ENCODE assay signal across 14 mouse cellular contexts in the genomic region with DNA sequence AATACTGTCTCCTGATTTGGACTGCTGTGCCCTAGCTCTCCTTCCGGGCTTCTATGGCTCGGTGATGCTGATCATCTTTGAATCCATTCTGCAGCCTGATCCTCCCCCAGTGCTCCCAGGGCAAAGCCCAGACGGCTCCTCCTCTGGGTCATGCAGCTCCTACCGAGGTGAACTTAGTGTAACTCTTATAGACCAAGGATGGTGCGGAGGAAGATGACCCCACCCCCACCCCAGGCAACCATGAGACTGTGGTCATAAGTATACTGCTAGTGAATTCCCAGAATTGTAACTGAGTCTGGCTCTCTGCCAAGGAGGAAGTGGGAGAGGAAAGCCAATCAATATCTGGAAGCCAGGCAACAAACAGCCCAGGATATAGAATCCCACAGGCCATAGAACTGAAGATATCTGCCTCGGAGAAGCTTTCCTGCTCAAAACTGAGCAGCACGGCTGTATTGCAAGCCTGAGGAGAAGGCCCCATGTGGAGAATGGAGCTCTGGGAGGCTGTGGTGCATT.
A peak's percentile ranks its signal among the peaks of the same experiment; 100 is the strongest.
DNase-seq lines count a peak whose midpoint lies in the region; ATAC-seq and TF ChIP-seq lines count a peak whose summit lies in the region.
"Had no signal": no experiment of that assay in that cellular context is flagged by ENCODE, and none has a peak within 500 bp of the region (broad histone marks: within the 10 kb centered on the region; RNA-seq: fewer than 3 reads in every experiment).

No protein-coding gene starts in this region.

- peak; percentile 58; the same call in 1 of the 2 replicates for ATAC-seq in heart, embryonic 16.5 days (replicated peaks; ENCODE audit: extremely low read depth, insufficient read depth, low FRiP score)
- ATAC-seq in lung, embryonic 14.5 days (ENCODE audit: insufficient read depth): peak; percentile 64; the same call in 1 of the 2 replicates
- ATAC-seq in granulocyte monocyte progenitor cell, adult 5-6 weeks (replicated peaks; ENCODE audit: poor library complexity, severe bottlenecking): peak; percentile 23; the same call in 1 of the 2 replicates
- ATAC-seq in hindbrain, postnatal 0 days: no peak

- H3K4me3 ChIP-seq in heart, embryonic 16.5 days (ENCODE audit: low read length): no peak overlapping the region
- H3K4me3 ChIP-seq in lung, embryonic 14.5 days (ENCODE audit: low read depth, low read length): no peak overlapping the region
- H3K4me3 ChIP-seq in lung, adult 2 months (replicated peaks; ENCODE audit: extremely low read depth, low read depth, low read length): no peak overlapping the region
- no peak overlapping the region for H3K4me3 ChIP-seq in hindbrain, postnatal 0 days (ENCODE audit: low read length)
- H3K4me3 ChIP-seq: megakaryocyte, embryonic 14.5 days had no signal

- no peak for TF ChIP-seq POLR2A in lung, adult 2 months (IDR thresholded peaks at IDR 0.05; ENCODE audit: borderline replicate concordance, extremely low read depth, low read depth, low read length)

- no peaks in the 10 kb centered on the region for H3K36me3 ChIP-seq in heart, embryonic 16.5 days (ENCODE audit: control insufficient read depth, insufficient read depth)
- no peaks in the 10 kb centered on the region for H3K36me3 ChIP-seq in lung, embryonic 14.5 days (ENCODE audit: insufficient read depth)
- no peaks in the 10 kb centered on the region for H3K36me3 ChIP-seq in hindbrain, postnatal 0 days (ENCODE audit: insufficient read depth, low read length)

- H3K4me2 ChIP-seq in heart, embryonic 16.5 days (ENCODE audit: low read depth, low read length): no peak overlapping the region
- H3K4me2 ChIP-seq in lung, embryonic 14.5 days: no peak overlapping the region
- H3K4me2 ChIP-seq in hindbrain, postnatal 0 days (ENCODE audit: low read depth, low read length): no peak overlapping the region

- H3K27me3 ChIP-seq in heart, embryonic 16.5 days (ENCODE audit: control insufficient read depth, insufficient read depth, low read length): no peaks in the 10 kb centered on the region
- H3K27me3 ChIP-seq in lung, embryonic 14.5 days (ENCODE audit: insufficient read depth, low read length): no peaks in the 10 kb centered on the region
- no peaks in the 10 kb centered on the region for H3K27me3 ChIP-seq in hindbrain, postnatal 0 days (ENCODE audit: insufficient read depth, low read length)

- H3K27ac ChIP-seq in heart, embryonic 16.5 days (ENCODE audit: low read length): no peak overlapping the region
- H3K27ac ChIP-seq in lung, embryonic 14.5 days (ENCODE audit: low read depth): no peak overlapping the region
- peak overlapping the region; percentile 36; the same call in 1 of the 2 replicates for H3K27ac ChIP-seq in hindbrain, postnatal 0 days

- H3K9me3 ChIP-seq in heart, embryonic 16.5 days (replicated peaks; ENCODE audit: control insufficient read depth, low read length): no peaks in the 10 kb centered on the region
- H3K9me3 ChIP-seq in lung, embryonic 14.5 days (ENCODE audit: low read depth, low read length): no peaks in the 10 kb centered on the region
- no peaks in the 10 kb centered on the region for H3K9me3 ChIP-seq in hindbrain, postnatal 0 days (ENCODE audit: low read length)

- DNase-seq in heart, postnatal 36 days: no peak
- DNase-seq in lung, embryonic 14.5 days: peak; percentile 58
- no peak for DNase-seq in lung, adult 2 months
- DNase-seq in hindbrain, postnatal 0 days (ENCODE audit: low spot score): no peak
- DNase-seq in urinary bladder, adult 18-20 months (ENCODE audit: low spot score in 2 of 2): no peak
- DNase-seq in left cerebral cortex, postnatal 4 days: no peak
- DNase-seq: adrenal gland, postnatal 25 days; cerebellum, postnatal 25 days; kidney, adult 9 months; right cerebral cortex, postnatal 4 days; thymus, postnatal 25 days had no signal

- no peak overlapping the region for H3K9ac ChIP-seq in heart, embryonic 16.5 days (ENCODE audit: low read length)
- no peak overlapping the region for H3K9ac ChIP-seq in lung, embryonic 14.5 days
- H3K9ac ChIP-seq in hindbrain, postnatal 0 days (replicated peaks; ENCODE audit: low read length): no peak overlapping the region

- intact Hi-C loops in heart, postnatal 36 days (cut with DNase I): no loop called here
- intact Hi-C loops in left cerebral cortex, postnatal 4 days (cut with DNase I): no loop called here

- no peak for TF ChIP-seq CTCF in lung, embryonic 14.5 days (IDR thresholded peaks at IDR 0.05; ENCODE audit: low read depth)
- no peak for TF ChIP-seq CTCF in lung, adult 2 months (IDR thresholded peaks at IDR 0.05; ENCODE audit: insufficient read depth, low read length)
- no peak for TF ChIP-seq CTCF in hindbrain, postnatal 0 days (IDR thresholded peaks at IDR 0.05; ENCODE audit: low read depth)

- H3K4me1 ChIP-seq in heart, embryonic 16.5 days (ENCODE audit: control insufficient read depth, insufficient read depth, low read length): no peaks in the 10 kb centered on the region
- H3K4me1 ChIP-seq in lung, embryonic 14.5 days (ENCODE audit: insufficient read depth): no peaks in the 10 kb centered on the region; the same call in 1 of the 2 replicates
- no peaks in the 10 kb centered on the region for H3K4me1 ChIP-seq in lung, adult 2 months (ENCODE audit: control insufficient read depth, insufficient read depth, low read length)
- H3K4me1 ChIP-seq in hindbrain, postnatal 0 days (ENCODE audit: insufficient read depth, low read length): no peaks in the 10 kb centered on the region

- WGBS in heart, embryonic 16.5 days: 59% methylated on average over 7 of the region's 7 CpGs
- WGBS in lung, embryonic 14.5 days: 71% methylated on average over 7 of the region's 7 CpGs
- 50% methylated on average over 7 of the region's 7 CpGs for WGBS in lung, adult 2 months
- 56% methylated on average over 7 of the region's 7 CpGs for WGBS in hindbrain, postnatal 0 days
